Comparison of ENCODE assay signal across 12 mouse cellular contexts in genomic region chr15:84942647-84943285, GRCm38 (mm10). TPM values are rescaled to one million over a fixed set of nuclear protein-coding genes. Genes with fewer than 3 reads are reported as not detected.
DNase-seq lines count a peak whose midpoint lies in the region; ATAC-seq lines count a peak whose summit lies in the region.
"Had no signal": no experiment of that assay in that cellular context is flagged by ENCODE, and none has a peak within 500 bp of the region (broad histone marks: within the 10 kb centered on the region; RNA-seq: fewer than 3 reads in every experiment).

No protein-coding gene starts in this region.

- no peaks in the 10 kb centered on the region for H3K27me3 ChIP-seq in embryonic facial prominence, embryonic 14.5 days (replicated peaks; ENCODE audit: control insufficient read depth, insufficient read depth, low read length)
- no peaks in the 10 kb centered on the region for H3K27me3 ChIP-seq in embryonic facial prominence, embryonic 10.5 days (replicated peaks; ENCODE audit: low read depth, poor library complexity, severe bottlenecking)
- H3K27me3 ChIP-seq: embryonic facial prominence, embryonic 13.5 days; limb, embryonic 13.5 days had no signal

- H3K36me3 ChIP-seq in embryonic facial prominence, embryonic 14.5 days (ENCODE audit: control insufficient read depth, insufficient read depth, low read length): peaks cover 48% of the 10 kb centered on the region
- peaks cover 73% of the 10 kb centered on the region for H3K36me3 ChIP-seq in embryonic facial prominence, embryonic 10.5 days (replicated peaks)

- no peak overlapping the region for H3K27ac ChIP-seq in embryonic facial prominence, embryonic 14.5 days (replicated peaks; ENCODE audit: low read depth, low read length)
- H3K27ac ChIP-seq in embryonic facial prominence, embryonic 10.5 days (replicated peaks): no peak overlapping the region
- H3K27ac ChIP-seq: embryonic facial prominence, embryonic 13.5 days; limb, embryonic 13.5 days had no signal

- no peaks in the 10 kb centered on the region for H3K4me1 ChIP-seq in embryonic facial prominence, embryonic 14.5 days (ENCODE audit: control insufficient read depth, insufficient read depth, low read length)
- H3K4me1 ChIP-seq in embryonic facial prominence, embryonic 10.5 days: no peaks in the 10 kb centered on the region
- H3K4me1 ChIP-seq: embryonic facial prominence, embryonic 13.5 days; limb, embryonic 13.5 days had no signal

- H3K4me2 ChIP-seq in embryonic facial prominence, embryonic 14.5 days (ENCODE audit: low read depth, low read length): no peak overlapping the region
- H3K4me2 ChIP-seq: embryonic facial prominence, embryonic 13.5 days; limb, embryonic 13.5 days had no signal

- WGBS in embryonic facial prominence, embryonic 14.5 days: 70% methylated on average over 11 of the region's 11 CpGs
- WGBS in embryonic facial prominence, embryonic 10.5 days: 80% methylated on average over 11 of the region's 11 CpGs

- H3K9me3 ChIP-seq in embryonic facial prominence, embryonic 14.5 days (ENCODE audit: control insufficient read depth, low read length): no peaks in the 10 kb centered on the region
- H3K9me3 ChIP-seq in embryonic facial prominence, embryonic 10.5 days: no peaks in the 10 kb centered on the region
- H3K9me3 ChIP-seq: embryonic facial prominence, embryonic 13.5 days; limb, embryonic 13.5 days had no signal

- H3K4me3 ChIP-seq in embryonic facial prominence, embryonic 14.5 days (ENCODE audit: low read depth, low read length): no peak overlapping the region
- no peak overlapping the region for H3K4me3 ChIP-seq in embryonic facial prominence, embryonic 10.5 days
- H3K4me3 ChIP-seq: embryonic facial prominence, embryonic 13.5 days; limb, embryonic 13.5 days had no signal

- H3K9ac ChIP-seq in embryonic facial prominence, embryonic 14.5 days (ENCODE audit: low read depth, low read length): no peak overlapping the region
- H3K9ac ChIP-seq: embryonic facial prominence, embryonic 13.5 days; limb, embryonic 13.5 days had no signal

- DNase-seq in embryonic facial prominence, embryonic 14.5 days (ENCODE audit: low spot score): peak; percentile 11
- no peak for DNase-seq in embryonic facial prominence, embryonic 10.5 days (ENCODE audit: low spot score)
- DNase-seq in kidney, postnatal 4 days: peak; percentile 43 to 47
- no peak for DNase-seq in kidney, adult 8-10 months
- peak; percentile 81 for DNase-seq in brain, adult 2 months (ENCODE audit: low read depth, low spot score)
- peak; percentile 60 to 82 for DNase-seq in layer of hippocampus, postnatal 14 days (ENCODE audit: low spot score in 2 of 2)
- DNase-seq in MN1 (ENCODE audit: low spot score): no peak
- DNase-seq: adrenal gland, postnatal 10 days; kidney, adult 11 months had no signal

- no peak for ATAC-seq in embryonic facial prominence, embryonic 14.5 days (ENCODE audit: low read depth)
- no peak for ATAC-seq in monocyte, adult 5-6 weeks (replicated peaks; ENCODE audit: insufficient number of reproducible peaks, low FRiP score, low TSS enrichment, poor library complexity, severe bottlenecking)

RNA-seq across cellular contexts. Expression of gene Nup50, which starts 19.6 kb away (rescaled TPM):
- polyA plus RNA-seq in embryonic facial prominence, embryonic 14.5 days (2014; fragmentation: Nextera tagmentation; extraction: Ambion mirVana): 27.4 and 28.6 TPM in 2 replicates
- polyA plus RNA-seq in embryonic facial prominence, embryonic 10.5 days (2016; fragmentation: Nextera tagmentation; extraction: Ambion mirVana): 70.9 and 71.8 TPM in 2 replicates
- total RNA-seq in layer of hippocampus, postnatal 14 days (2021): 10 to 100 TPM; 30.6 to 32.8 TPM
- 71.6 to 74.0 TPM (median 73.6 TPM) in 3 replicates for total RNA-seq in monocyte, adult 5-6 weeks (2017)

RNA-seq across cellular contexts. Expression of gene Gm29666, which starts 22.9 kb away (rescaled TPM):
- 0.28 and 0.33 TPM in 2 replicates for polyA plus RNA-seq in embryonic facial prominence, embryonic 14.5 days (2014; fragmentation: Nextera tagmentation; extraction: Ambion mirVana)
- 1.1 TPM in 2 replicates for polyA plus RNA-seq in embryonic facial prominence, embryonic 10.5 days (2016; fragmentation: Nextera tagmentation; extraction: Ambion mirVana)
- 1 to 10 TPM; 1.0 to 1.1 TPM for total RNA-seq in layer of hippocampus, postnatal 14 days (2021)
- 0.10 to 0.68 TPM (median 0.53 TPM) in 3 replicates for total RNA-seq in monocyte, adult 5-6 weeks (2017)

RNA-seq across cellular contexts. Expression of gene 5031439G07Rik, which starts 45.6 kb away (rescaled TPM):
- 9.2 and 11.1 TPM in 2 replicates for polyA plus RNA-seq in embryonic facial prominence, embryonic 14.5 days (2014; fragmentation: Nextera tagmentation; extraction: Ambion mirVana)
- polyA plus RNA-seq in embryonic facial prominence, embryonic 10.5 days (2016; fragmentation: Nextera tagmentation; extraction: Ambion mirVana): 8.3 and 9.3 TPM in 2 replicates
- 100 to 1,000 TPM; 114 TPM for total RNA-seq in layer of hippocampus, postnatal 14 days (2021)
- 45.7 to 67.3 TPM (median 62.2 TPM) in 3 replicates for total RNA-seq in monocyte, adult 5-6 weeks (2017)

Comparison
In these comparisons a context has a peak if more than half of its experiments do, and no peak if none do; other contexts are left out.
1. DNase-seq: peak in embryonic facial prominence, embryonic 14.5 days (single experiment), kidney, postnatal 4 days (2 of 2), brain, adult 2 months (single experiment) and layer of hippocampus, postnatal 14 days (2 of 2); none in embryonic facial prominence, embryonic 10.5 days (single experiment), kidney, adult 8-10 months (0 of 2) and MN1 (single experiment).